Mouse (Mus musculus) brain, adult 2 months (tissue): Measurements from ENCODE around the gene 1700067K01Rik.

Source experiments
- DNase-seq: peaks from one replicate; pipeline ENCODE4 v3.0.0; 2011; ENCODE audit warnings: low read depth, low spot score

The 1700067K01Rik gene

DNA sequence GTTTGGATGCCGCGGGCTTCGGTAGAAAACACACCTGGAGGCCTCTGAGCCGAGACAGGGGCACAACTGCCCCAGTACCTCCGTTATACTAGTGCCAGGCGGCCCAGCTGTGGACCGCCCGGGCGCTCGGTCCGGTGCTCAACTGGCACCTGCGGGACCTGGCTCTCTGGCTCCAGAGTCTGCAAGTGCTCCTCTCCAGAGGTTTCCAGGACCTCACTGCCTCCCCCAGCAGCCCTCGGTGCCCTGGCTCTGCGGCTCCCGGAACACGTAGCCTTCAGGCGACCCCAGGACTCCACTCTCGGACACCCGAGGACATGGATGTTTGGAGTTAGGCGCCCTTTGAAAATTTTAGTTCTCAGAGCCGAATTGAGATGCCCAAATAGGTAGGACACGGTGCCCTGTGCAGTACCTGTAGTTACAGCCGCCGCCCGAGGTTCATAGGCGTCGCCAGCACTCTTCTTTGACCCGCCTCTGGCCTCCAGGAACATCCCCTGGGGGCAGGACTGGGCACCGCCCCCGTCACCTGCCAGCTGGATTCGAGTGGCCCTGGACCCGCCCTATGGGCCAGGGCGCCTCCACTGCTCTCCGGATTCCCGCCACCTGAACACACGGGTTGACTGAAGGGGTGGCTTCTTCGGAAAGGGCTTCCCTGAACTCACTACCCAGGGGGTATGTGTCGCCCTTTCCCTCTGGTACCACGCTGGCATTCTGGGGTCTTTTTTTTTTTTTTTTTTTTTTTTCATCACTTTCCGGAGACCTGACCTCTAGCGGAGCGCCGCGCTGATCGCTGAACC, 10.6 kb downstream of the 1700067K01Rik start, which contains the start of gene 2210011C24Rik:
2210011C24Rik (minus strand) TSS at position 467 of the 794 bp plus-strand sequence.
- DNase-seq = no peak

DNA sequence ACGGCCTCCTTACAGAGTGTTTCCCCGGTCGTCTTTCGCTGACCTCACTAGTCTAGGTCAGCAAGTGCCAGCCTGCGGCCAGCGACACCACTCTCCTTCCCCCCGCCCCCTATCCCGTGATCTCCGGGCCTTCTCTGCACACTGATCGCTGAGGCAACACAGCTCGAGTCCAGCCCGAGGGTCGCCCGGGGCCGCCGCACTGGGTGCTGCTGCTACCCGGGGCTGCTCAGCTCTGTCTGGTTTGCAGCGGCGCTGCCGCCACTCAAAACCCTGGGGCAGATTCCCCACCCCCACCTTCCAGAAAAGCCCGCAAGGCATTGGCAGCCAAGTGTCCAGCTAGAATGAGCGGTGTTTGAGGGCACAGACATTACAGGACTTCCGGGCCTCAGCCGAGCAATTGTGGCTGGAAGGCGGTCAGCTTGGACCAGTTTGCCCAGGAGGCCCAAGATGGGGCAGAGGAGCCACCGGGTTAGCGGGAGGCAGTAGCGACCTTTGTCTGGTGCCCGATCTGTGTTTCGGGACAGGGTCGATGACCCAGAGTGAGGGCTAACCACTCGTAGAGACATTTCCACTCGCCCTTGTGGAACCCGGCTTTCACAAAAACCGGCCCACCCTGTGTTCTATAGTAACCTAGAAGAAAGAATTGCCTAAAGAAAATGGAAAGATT, 11.3 kb downstream of the 1700067K01Rik start:
- DNase-seq = no peak

DNA sequence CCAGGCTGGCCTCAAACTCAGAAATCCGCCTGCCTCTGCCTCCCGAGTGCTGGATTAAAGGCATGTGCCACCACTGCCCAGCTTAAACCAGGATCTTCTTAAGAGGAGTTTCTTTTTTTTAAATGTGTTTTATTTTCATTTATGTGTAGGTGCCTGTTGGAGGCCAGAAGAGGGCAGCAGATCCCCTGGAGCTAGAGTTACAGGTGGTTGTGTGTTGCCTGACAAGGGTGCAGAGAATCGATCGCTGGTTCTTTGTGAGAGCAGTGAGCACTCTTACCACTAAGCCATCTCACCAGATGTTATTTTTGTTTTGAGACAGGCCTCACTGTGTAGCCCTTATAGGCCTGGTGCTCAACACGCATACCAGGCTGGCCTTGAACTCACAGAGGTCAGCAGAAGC, 14.5 kb downstream of the 1700067K01Rik start:
- no peak for DNase-seq

DNA sequence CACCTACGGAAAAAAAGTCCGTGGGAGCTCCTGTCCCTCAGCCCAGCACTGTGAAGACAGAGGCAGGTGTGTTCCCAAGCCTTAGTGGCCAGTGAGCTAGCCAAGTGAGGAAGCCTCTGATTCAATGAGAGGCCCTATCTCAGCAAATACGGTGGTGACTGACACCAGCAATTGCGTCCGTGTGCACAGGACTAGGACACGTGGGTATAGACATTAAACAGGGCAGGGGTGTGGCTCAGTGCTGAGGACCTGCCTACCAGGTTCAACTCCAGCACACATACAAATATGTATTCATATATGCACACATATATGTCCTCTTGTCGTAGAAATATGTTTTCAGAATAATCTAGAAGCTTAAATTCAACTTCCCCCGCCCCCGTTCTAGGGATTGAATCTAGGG, 18.4 kb downstream of the 1700067K01Rik start:
- no peak for DNase-seq

DNA sequence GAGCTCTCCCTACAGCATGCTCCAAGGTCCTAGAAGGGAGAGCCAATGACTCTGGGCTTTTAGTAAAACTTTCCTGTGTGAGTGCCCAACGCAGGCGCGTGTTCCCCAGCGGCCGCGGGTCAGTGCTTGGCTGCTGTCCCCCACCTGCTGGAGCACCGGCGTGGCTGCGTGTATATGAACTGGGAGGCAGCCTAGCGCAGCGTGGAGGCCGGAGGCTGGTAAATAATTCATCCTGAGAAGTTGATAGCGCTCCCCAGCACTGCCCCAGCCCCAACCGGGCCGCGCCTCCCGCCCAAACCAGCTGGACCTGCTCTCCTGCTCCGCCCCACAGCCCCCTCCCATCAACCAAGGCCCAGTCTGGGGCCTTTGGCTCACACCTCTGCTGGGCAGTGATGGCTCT, 19.8 kb downstream of the 1700067K01Rik start, which contains the start of gene Palm3:
Palm3 (plus strand) TSS at position 376 of the 400 bp plus-strand sequence.
- no peak for DNase-seq

DNA sequence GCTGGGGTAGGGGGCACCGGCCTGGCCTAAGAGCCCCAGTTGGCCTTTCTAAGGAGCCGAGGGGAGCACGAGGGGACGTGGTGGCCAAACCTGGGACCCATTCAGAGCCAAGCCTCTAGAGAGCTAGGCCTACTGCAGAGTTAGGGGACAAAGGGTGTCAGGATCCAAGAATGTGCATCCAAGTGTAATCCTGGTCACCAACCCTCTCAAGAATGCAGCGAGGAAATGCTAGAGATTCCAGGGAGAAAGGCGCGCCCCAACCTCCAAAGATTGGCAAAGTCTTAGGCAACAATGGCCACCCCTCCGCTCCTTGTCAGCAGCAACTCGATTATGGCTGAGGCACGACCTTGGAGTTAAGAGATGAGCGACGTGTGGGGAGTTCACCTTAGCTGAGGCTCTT, 20.3 kb downstream of the 1700067K01Rik start:
- DNase-seq = no peak

DNA sequence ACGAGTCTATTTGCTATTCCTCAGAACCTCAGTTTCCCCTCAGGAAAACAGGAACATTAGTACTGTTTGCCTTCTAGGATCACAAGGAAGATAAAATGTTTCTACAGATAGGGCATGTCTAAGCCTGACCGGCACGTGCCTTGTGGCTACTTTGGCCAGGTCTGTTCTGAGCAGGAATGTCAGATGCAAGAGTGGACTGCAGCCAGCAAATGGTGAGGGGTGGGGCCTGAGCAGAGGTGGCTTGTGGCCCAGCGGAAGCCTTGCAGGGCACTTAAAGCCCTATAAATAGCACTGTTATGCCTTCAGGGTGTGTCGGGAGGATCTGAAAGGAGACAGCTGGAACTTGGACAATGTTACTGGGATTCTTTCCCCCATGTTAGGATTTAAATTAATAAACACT, 21.8 kb downstream of the 1700067K01Rik start:
- no peak for DNase-seq

DNA sequence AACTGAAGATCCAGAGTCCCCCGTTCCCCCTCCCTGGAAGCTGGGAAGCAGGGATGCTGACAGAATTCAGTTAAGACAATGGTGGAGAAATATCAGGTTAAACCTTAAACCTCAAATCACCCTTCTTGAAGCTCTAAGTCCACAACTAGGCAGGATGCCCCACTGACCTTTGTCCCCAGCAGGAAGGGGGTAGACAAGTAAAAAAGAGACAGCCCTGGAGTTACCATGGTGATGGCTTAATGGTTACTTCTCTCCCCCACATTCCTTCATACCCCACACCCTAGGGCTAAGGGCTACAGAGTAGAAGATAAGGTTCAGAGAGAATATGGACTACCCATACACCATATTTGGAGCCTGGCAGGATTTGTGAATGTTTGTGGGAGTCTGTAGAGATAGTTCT, 22.3 kb downstream of the 1700067K01Rik start:
- no peak for DNase-seq

DNA sequence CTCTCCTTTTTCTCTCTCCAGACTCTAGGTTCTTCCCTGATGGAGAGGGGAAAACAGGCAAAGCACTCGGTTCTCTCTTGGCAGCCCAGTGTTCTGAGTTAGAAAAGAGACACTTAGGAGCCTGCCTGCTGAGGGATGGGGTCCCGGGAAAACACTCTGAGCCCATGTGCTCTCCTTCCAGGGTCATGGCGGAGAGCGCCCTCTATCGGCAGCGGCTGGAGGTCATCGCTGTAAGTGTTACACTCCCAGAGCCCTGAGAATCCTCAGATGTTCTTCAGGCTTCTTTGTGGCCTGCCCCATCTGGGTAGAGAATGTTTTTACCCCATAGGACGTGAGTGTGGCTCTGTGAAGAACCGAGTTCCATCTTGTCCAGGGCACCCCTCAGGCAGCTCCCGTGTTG, 22.9 kb downstream of the 1700067K01Rik start:
- peak; percentile 35 for DNase-seq

DNA sequence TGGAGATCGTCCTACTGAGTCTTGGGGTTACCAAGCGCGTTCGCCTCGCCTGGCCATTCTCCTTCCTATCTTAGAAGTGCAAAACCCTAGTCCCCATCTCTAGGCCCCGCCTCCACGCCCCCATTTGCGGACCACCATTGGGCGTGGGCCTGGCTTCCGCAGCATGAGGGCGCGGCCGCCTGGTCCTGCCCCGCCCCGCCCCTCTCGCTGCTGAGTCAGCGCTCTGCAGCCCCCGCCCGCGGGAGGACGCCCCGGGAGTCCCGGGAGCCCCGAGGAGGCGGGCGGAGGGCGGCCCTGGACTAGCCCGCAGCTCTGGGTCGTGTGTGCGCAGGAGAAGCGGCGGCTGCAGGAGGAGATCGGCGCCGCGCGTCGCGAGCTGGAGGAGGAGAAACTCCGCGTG, 24.6 kb downstream of the 1700067K01Rik start:
- peak; percentile 34 for DNase-seq

DNA sequence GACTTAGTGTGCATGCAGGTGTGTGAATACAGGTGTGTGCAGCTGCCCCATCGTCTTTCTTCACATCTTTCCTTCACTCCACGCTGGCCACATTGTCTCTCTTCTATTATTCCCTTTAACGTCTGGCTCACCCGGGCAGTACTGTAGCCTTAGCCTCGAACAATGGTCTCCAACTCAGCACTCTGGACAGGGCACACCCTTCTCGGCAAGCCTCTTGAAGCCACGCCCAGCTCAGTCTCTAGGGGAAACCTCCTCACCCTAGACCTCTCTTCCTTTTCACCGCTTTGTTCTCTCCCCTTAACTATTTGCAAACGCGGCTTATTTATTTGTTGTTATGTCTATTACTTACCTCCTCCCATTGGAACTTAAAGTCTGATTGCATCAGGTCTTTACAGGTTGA, 26.1 kb downstream of the 1700067K01Rik start:
- DNase-seq = no peak

DNA sequence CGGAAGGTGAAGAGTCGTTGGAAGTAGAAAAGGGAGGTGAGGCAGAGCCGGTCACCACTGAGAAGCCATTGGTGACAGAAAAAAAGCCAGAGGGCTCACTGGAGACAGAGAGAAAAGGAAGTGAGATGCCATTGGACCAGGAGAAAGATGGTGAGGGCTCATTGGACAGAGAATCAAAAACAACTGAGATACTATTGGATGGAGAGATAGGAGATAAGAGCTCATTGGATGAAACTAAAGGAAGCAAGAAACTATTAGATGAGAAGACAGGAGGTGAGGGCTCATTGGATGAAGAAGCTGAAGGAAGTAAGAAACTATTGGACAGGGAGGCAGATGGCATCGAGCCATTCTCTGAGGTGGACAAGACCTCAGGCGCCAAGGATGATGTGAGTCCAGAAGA, 28.0 kb downstream of the 1700067K01Rik start:
- peak; percentile 6 for DNase-seq

DNA sequence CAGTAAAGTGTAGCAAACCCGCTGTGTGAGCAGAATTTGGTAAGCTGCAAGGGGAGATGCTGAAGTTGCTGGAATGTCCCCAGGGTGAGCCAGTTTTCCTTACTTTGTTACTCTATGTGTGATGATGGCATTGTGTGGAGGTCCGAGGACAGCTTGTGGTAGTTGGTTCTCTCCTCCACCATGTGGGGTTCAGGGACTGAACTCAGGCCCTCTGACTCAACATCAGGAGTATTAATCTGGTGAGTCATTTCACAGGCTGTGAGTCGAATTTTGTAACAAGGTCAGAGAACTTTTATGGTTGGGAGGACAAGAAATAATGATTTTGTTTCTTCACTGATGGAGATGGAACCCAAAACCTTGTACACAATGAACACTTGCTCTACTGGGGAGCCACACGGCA, 31.5 kb downstream of the 1700067K01Rik start:
- DNase-seq = no peak

DNA sequence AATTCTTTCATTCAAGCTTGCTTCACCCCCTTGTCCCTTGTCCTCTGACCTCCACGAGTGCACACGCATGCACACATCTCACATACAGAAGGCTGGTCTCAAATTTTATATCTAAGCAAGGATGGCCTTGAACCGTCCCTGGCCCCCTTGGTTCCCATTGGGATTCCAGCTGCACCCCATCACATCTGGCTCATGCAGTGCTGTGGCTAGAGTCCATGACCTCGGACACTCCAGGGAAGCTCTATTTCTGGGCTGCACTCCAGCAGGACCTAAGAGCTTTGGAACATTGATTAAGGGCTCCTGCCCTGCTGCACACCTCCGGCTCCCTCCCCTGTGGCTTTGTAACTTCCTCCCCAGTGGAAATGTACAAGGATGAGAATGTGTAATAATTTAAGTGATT, 36.7 kb downstream of the 1700067K01Rik start:
- no peak for DNase-seq

DNA sequence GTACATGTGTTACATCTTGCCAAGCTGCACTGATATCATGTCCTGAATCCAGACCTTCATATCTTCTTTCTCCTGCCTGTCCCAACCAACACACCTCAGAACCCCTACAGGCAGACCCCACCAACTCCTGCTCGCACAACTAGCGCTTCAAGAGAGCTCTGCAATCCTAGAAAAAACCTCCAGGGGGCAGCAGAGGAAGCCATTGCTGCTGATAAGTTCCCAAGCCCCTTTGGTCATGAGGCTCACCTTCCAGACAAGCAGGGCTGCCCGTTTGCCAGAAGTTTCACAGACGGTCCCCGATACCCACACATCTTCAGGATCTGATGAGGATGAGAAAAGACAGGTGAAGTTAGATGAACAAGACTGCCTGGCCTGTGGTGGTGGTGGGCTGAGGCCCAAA, 37.7 kb downstream of the 1700067K01Rik start:
- DNase-seq = peak; percentile 85

DNA sequence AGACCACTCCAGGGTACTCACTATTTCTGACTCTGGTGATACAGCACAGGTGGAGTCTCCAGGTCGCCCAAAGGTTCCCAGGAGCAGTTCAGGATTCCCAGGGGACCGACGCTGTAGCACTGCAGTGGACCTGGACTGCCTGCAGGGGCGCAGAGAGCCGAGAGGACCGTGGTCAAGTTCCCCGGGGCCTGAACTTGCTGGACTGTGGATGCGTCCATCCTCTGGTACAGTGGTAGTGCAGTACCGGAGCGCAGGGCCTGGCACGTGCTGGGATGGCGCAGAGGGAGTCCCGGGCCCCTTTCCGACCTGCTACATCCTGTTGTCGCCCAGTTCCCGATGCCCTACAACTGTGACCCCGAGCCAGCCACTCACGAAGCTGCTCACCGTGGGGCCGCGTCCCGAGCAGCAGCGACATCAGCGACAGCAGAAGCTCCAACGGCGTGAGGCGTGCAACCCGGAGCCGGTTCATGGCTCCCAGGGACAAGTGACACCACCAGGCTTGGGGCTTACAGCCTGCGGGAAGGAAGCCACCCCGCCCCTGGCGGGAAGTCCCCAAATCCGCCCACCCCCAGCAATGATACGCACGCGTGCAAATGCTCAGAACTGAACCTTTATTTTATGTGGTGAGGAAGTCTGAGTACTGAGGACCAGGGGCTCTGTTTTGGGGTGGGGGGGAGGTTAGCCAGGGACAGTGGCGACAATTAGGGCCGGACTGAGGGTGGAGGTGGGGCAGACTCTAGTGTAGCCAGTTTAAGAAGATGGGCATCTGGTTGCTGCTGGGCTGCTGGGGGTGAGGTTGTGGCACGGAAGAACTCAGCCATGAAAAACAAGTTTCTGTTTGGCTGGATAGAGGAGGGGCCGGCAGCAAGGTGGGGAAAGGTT, 41.0 kb downstream of the 1700067K01Rik start, which contains the start of gene Il27ra:
Il27ra (minus strand) TSS at position 524 of the 882 bp plus-strand sequence.
- DNase-seq = peak; percentile 49

DNA sequence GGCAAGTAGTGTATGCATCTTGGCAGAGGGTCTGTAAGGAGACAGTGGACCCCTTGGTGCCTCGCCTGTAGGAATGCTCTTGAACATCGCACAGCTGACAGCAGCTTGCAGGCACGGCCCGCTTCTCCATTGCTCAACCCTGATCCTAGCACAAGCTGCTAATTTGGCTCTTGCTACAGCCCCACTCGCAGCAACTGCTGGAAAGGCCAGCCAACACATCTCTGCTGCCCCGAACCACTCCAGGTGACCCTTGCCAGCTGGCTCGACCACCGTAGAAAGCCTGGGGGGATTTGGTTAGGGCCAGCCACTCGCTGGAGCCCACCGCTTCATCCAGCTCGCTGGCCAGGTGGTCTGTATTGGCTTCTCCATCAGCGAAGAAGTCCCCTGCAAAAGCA, 41.6 kb downstream of the 1700067K01Rik start:
- no peak for DNase-seq

DNA sequence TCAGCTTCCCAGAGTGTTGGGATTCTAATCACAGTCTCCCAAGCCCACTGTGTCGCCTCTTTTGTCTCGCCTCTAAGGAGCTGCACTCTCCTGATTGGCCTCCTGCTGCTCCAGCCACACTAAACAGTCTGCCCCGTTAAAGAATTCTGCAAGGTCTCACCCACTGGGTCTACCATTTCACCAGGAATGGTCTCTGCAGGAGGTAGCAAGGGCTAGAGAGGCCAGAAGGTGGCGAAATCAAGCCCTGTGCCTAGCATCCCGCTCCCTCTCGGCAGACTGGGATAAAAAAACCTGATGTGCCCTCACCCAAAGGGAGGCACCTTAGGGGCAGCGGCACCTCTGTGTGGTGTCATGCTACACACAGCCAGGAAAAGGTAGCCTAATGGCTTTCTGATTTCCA, 42.8 kb downstream of the 1700067K01Rik start:
- DNase-seq = no peak

DNA sequence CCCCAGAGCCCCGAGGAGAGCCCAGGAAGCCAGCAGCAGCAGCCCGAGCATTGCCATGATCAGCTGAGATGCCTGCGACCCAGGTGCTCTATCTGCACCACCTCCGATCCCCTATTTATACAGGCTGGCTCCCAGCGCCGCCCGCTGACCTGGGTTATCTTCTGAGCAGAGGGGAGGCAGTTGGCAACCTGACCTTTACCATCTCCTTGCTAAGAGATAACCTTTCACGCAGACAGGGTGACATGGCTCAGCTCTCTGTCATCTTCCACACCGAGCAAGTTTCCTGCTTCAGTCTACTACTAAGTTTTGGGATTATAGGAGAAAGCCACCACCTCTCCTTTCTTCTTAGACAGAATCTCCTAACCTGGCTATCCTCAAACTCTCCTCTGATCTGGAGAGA, 43.6 kb downstream of the 1700067K01Rik start, which contains the start of gene Rln3:
Rln3 (minus strand) TSS at position 101 of the 400 bp plus-strand sequence.
- no peak for DNase-seq

DNA sequence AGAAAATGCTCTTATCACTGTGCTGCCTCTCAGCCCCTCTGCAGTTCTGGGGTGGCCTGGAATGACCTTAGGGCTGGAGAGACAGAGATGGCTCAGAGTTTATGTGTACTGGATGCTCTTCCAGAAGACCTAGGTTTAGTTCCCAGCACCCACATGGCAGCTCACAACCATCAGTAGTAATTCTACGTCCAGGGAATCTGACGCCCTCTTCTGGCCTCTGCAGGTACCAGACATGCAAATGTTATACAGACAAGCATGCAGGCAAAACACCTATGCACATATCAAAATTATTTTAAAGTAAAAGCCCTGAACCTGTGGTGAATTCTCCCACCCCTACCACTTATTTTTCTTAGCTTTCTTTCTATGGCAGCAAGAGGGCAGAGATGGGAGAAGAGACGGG, 45.2 kb downstream of the 1700067K01Rik start:
- no peak for DNase-seq

DNA sequence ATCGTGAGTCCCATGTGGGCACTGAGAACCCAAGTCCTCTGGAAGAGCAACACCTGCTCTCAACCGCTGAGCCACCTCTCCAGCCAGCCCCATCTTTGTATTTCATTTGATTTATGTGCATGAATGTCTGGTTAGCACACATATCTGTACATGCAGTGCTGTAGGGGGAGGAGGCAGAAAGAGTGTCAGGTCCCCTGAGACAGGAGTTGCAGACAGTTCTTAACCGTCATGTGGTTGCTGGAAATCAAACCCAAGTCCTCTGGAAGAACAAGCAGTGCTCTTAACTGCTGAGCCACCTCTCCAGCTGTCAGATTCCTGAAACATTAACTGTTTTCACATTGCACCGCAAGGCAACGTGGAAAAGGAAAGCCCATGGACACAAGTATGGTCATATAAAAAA, 46.9 kb downstream of the 1700067K01Rik start:
- DNase-seq = no peak

DNA sequence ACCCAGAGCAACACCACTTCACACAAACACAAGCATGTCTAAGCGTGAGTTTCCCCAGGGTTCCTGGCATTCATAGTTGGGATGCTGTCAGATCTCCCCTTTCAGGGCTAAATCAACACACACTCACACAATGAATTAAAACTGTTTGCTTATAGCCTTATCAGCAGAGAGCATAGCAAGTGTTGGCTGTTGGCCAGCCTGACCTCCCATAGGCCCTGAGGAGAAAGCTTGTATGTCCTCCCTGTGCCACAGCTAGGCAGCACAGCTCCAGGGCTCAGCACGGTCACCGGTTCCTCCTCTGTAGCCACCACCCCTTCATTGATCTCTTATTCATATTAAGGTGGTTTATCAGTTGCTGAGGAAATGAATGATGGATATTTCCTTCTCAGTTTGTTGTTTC, 51.4 kb downstream of the 1700067K01Rik start:
- no peak for DNase-seq
